Mouse (Mus musculus) layer of hippocampus, adult 6 months (tissue): Measurements from ENCODE around the gene Satb2. TPM values are rescaled to one million over a fixed set of nuclear protein-coding genes. Genes with fewer than 3 reads are reported as not detected.

Source experiments
- long read RNA-seq, 2 experiments: library from polyadenylated mRNA; unstranded; transcript quantifications; one replicate each; pipeline ENCODE4 v2.0.0; 2019 to 2020
- microRNA-seq: library from miRNA; unstranded; fragments of <30 nt; microRNA quantifications from one replicate; pipeline ENCODE4 v1.2.0, GENCODE M21; 2020
- polyA plus RNA-seq: library from polyadenylated mRNA; unstranded; fragments of <200 nt; fragmentation: Nextera tagmentation; gene quantifications from 2 replicates; pipeline ENCODE4 v1.2.3, GENCODE M21; 2021

Satb2 gene
- 2.1 and 2.6 TPM in 2 replicates for polyA plus RNA-seq
- long read RNA-seq, experiment 1, partial matches to known transcripts, result 1 of 6 reads
- long read RNA-seq, experiment 1, other reads (novel, unspliced or antisense), result 5 of 6 reads
- long read RNA-seq, experiment 2, full-length matches to known transcripts, result 1 of 12 reads
- long read RNA-seq, experiment 2, partial matches to known transcripts, result 5 of 12 reads
- long read RNA-seq, experiment 2, other reads (novel, unspliced or antisense), result 6 of 12 reads

DNA sequence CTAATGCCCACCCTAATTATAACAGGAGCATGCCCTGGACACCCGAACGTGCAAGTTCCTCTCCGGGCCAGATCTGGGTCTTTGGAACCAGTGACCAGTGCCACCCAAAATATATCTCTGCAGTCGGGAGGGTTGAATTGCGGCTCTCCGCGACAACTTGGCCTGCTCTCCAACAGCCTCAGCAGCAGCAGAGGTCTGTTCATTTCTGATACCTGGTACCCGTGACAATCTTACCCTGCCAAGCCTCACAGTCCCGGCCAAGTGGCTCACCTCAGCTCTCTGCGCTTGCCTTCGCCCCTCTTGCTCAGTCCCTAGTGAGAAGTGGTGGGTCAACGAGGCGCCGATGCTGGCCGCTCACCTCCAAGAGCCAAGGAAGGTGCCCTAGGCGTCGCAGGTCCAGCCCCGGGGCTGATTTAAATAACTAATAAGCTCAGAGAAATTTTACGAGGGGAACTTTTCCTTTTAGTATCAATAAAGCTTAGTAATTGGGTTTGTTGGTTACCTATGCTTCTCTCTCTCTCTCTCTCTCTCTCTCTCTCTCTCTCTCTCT, at the start of gene Satb2:
Satb2 (minus strand) TSS at position 500 of the 550 bp plus-strand sequence.

Small RNAs within 50 kb of the gene (microRNA-seq; reads per million reads assigned to microRNA genes)
- not detected for gene Gm23943
